Mouse (Mus musculus): Measurements from ENCODE around the gene Fbxw21. TPM values are rescaled to one million over a fixed set of nuclear protein-coding genes. Genes with fewer than 3 reads are reported as not detected.

Fbxw21 gene
- total RNA-seq, 1 experiment from 2014 or later: not detected

DNA sequence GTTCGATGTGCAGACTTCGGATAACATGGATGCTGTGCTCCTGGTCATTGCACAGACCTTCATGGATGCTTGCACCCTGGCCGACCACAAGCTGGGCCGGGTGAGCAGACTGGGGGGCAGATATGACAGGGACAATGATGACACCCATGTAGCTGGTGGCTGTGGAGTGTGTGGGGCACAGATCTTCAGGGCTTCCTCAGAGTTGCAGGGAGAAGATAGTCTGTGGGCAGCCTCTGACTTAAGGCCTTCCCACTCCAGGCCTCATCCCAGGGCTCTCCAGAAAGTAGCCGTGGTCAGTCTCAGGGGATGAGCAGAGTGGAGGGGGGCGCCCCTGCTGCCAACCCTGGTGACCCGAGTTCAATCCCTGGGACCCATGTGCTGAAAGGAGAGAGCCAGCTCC, 47.0 kb downstream of the Fbxw21 start:
- no peak for ATAC-seq (replicated peaks; ENCODE audit: insufficient number of reproducible peaks, low FRiP score, low TSS enrichment, poor library complexity, severe bottlenecking)

GRCm38 (mm10) chr9:109114276-109114675, 47.6 kb downstream of the Fbxw21 start:
- no peak for ATAC-seq (replicated peaks; ENCODE audit: insufficient number of reproducible peaks, low FRiP score, low TSS enrichment, poor library complexity, severe bottlenecking)

- ATAC-seq (replicated peaks; ENCODE audit: insufficient number of reproducible peaks, low FRiP score, low TSS enrichment, poor library complexity, severe bottlenecking): no peak
Measured at GRCm38 (mm10) chr9:109113331-109113730, 48.5 kb downstream of the Fbxw21 start.

GRCm38 (mm10) chr9:109111591-109111990, 50.2 kb downstream of the Fbxw21 start:
- ATAC-seq (replicated peaks; ENCODE audit: insufficient number of reproducible peaks, low FRiP score, low TSS enrichment, poor library complexity, severe bottlenecking): no peak

DNA sequence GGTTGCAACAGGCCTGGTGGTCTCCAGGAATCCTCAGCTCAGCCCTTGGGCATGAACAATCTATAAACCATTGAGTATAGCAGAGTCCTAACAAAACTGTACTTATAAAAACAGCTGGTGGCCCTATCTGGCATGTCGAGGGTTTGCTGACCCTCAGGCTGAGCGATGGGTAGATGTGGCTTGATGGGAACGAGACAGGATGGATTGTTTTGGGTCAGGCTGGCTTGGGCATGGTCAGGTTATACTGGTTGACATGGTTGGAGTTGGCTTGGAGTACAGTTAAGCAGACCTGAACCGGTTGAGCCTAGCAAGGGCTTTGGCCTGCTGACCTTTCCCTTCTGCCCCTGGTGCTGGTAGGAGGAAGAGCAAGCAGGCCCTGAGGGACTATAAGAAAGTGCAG, 50.7 kb downstream of the Fbxw21 start:
- ATAC-seq (replicated peaks; ENCODE audit: insufficient number of reproducible peaks, low FRiP score, low TSS enrichment, poor library complexity, severe bottlenecking): no peak

- no peak for ATAC-seq (replicated peaks; ENCODE audit: insufficient number of reproducible peaks, low FRiP score, low TSS enrichment, poor library complexity, severe bottlenecking)
Measured at GRCm38 (mm10) chr9:109110240-109110639, 51.6 kb downstream of the Fbxw21 start.

- no peak for ATAC-seq (replicated peaks; ENCODE audit: insufficient number of reproducible peaks, low FRiP score, low TSS enrichment, poor library complexity, severe bottlenecking)
Measured at GRCm38 (mm10) chr9:109107341-109107740, 54.5 kb downstream of the Fbxw21 start.

- no peak for ATAC-seq (replicated peaks; ENCODE audit: insufficient number of reproducible peaks, low FRiP score, low TSS enrichment, poor library complexity, severe bottlenecking)
Measured at GRCm38 (mm10) chr9:109105648-109106047, 56.2 kb downstream of the Fbxw21 start.

DNA sequence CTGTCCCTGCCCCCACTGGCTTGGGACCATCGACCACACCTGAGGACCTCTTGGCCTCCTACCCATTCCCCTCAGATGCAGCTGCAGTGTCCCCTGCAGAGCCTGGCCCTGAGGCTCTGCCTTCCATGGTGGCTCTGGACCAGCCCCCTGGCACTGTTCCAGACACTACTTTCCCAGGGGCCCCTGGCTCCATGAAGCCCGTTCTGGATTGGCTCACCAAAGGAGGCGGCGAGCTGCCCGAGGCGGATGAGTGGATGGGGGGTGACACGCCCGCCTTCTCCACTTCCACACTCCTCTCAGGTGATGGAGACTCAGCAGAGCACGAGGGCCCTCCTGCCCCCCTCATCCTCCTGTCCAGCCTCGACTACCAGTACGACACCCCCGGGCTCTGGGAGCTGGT, 56.8 kb downstream of the Fbxw21 start:
- ATAC-seq (replicated peaks; ENCODE audit: insufficient number of reproducible peaks, low FRiP score, low TSS enrichment, poor library complexity, severe bottlenecking): no peak

DNA sequence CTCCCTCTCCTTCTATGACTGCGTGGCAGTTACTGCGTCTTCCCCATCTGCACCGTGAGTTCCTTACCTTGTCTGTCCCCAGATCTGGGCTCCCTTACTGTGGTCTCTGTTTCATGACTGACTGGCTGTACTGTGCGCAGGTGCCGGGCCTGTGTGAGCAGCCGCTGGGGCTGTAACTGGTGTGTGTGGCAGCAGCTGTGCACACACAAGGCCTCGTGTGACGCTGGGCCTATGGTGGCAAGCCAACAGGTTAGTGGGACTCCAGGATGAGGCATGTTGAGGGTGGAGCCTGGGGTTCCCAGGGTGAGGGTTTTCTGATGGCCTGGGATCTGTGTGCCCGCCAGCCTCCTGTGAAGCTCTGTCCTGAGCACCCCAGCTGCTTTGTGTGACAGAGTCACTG, 57.8 kb downstream of the Fbxw21 start:
- no peak for ATAC-seq (replicated peaks; ENCODE audit: insufficient number of reproducible peaks, low FRiP score, low TSS enrichment, poor library complexity, severe bottlenecking)

- ATAC-seq (replicated peaks; ENCODE audit: insufficient number of reproducible peaks, low FRiP score, low TSS enrichment, poor library complexity, severe bottlenecking): no peak
Measured at GRCm38 (mm10) chr9:109103250-109103649, 58.6 kb downstream of the Fbxw21 start.

- ATAC-seq (replicated peaks; ENCODE audit: insufficient number of reproducible peaks, low FRiP score, low TSS enrichment, poor library complexity, severe bottlenecking): no peak
Measured at GRCm38 (mm10) chr9:109102541-109102940, 59.3 kb downstream of the Fbxw21 start.

GRCm38 (mm10) chr9:109101933-109102445, 59.9 kb downstream of the Fbxw21 start:
- no peak for ATAC-seq (replicated peaks; ENCODE audit: insufficient number of reproducible peaks, low FRiP score, low TSS enrichment, poor library complexity, severe bottlenecking)

DNA sequence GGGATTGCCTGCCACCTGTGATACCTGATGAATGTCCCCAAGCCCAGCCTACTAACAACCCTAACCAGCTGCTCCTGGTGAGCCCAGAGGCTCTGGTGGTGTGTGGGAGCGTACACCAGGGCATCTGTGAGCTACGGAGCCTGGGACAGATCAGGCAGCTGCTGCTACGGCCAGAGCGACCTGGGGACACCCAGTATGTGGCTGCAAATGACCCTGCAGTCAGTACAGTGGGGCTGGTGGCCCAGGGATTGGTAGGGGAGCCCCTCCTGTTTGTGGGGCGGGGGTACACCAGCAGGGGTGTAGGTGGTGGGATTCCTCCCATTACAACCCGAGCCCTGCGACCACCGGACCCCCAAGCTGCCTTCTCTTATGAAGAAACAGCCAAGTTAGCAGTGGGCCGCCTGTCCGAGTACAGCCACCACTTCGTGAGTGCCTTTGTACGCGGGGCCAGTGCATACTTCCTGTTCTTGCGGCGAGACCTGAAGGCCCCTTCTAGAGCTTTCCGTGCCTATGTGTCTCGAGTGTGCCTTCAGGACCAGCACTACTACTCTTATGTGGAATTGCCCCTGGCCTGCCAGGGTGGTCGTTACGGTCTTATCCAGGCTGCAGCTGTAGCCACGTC, 61.4 kb downstream of the Fbxw21 start:
- no peak for ATAC-seq (replicated peaks; ENCODE audit: insufficient number of reproducible peaks, low FRiP score, low TSS enrichment, poor library complexity, severe bottlenecking)

GRCm38 (mm10) chr9:109098969-109099368, 62.9 kb downstream of the Fbxw21 start:
- no peak for ATAC-seq (replicated peaks; ENCODE audit: insufficient number of reproducible peaks, low FRiP score, low TSS enrichment, poor library complexity, severe bottlenecking)

DNA sequence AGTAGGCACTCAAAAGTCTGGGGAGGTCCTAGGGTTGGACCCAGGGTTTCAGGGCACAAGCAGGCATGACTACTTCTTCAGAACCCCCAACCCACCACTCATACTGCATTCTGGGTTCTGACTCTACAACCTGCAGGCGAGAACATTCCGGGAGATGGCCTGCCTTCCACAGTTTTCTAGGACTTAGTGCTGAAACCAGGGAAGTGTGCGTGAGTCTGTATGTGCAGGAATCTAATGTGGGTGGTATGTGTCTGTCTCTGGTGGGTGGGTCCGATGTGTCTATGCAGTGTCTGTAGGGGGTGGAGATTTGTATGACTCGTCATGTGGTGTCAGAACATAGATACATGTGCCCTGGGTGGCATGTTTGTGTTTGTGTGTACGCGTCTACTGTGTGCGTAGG, 63.5 kb downstream of the Fbxw21 start:
- ATAC-seq (replicated peaks; ENCODE audit: insufficient number of reproducible peaks, low FRiP score, low TSS enrichment, poor library complexity, severe bottlenecking): no peak

GRCm38 (mm10) chr9:109097831-109098230, 64.0 kb downstream of the Fbxw21 start:
- no peak for ATAC-seq (replicated peaks; ENCODE audit: insufficient number of reproducible peaks, low FRiP score, low TSS enrichment, poor library complexity, severe bottlenecking)

- no peak for ATAC-seq (replicated peaks; ENCODE audit: insufficient number of reproducible peaks, low FRiP score, low TSS enrichment, poor library complexity, severe bottlenecking)
Measured at GRCm38 (mm10) chr9:109097291-109097690, 64.5 kb downstream of the Fbxw21 start.

DNA sequence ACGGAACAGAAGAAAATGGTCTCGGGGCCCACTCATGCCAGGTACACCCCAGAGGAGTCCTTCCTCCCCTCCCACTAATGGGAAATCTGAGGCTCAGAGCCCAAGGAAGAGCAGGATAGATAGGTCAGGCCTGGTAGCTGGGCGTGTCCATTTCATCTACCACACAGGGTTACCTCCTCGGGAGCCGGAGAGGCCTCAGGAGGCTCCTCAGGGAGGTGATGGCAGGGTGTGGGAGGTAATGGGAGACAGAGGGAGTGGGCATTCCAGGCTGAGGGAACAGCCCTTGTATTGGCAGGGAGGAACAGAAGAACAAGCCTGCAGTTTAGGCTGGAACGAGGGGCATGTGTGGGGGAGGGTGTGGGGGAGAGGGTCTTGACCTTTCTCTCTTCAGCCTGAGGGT, 65.0 kb downstream of the Fbxw21 start:
- ATAC-seq (replicated peaks; ENCODE audit: insufficient number of reproducible peaks, low FRiP score, low TSS enrichment, poor library complexity, severe bottlenecking): no peak

DNA sequence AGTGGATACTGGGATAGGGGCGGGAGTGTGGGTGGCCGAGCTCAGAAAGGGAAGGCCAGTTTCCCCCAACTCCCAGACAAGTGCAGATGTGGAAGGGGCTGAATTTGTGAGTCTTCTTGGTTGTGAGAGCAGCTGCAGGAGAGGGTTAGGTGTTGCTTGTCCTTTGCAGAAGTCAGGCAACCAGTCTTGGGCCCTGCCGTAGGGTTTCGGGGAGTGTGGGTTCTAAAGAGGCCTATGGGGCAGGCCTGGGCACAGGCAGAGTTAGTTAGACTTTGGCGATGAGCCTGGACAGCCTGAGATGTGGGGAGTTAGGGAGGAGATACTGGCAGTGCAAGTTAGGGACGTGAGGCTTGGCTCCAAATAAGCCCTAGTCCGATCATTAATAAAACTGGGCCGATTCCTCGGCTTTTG, 65.6 kb downstream of the Fbxw21 start:
- no peak for ATAC-seq (replicated peaks; ENCODE audit: insufficient number of reproducible peaks, low FRiP score, low TSS enrichment, poor library complexity, severe bottlenecking)

All from monocyte, adult 5-6 weeks (primary cell).